Mouse (Mus musculus) erythroblast, adult 5-6 weeks (primary cell): ENCODE results near the gene Rad18. TPM values are rescaled to one million over a fixed set of nuclear protein-coding genes. Genes with fewer than 3 reads are reported as not detected.
"Not testable (repeated sequence)": the region's sequence is repeated elsewhere in the genome, so short reads cannot be mapped to it uniquely, and the experiment has no call there.

Source experiments
- ATAC-seq: replicated peaks from 2 replicates; pipeline ENCODE4 v1.8.0; 2016; ENCODE audit warnings: moderate number of reproducible peaks, mild to moderate bottlenecking, moderate TSS enrichment, inconsistent platforms; ENCODE audit not compliant: poor library complexity, low FRiP score, severe bottlenecking
- total RNA-seq, 2 experiments: library from RNA; stranded (forward) in 1 of 2; stranded (reverse) in 1 of 2; fragments of 150-400 nt in 1 of 2; fragments of 200-764, 138-1000 nt in 1 of 2; gene quantifications; 2 replicates each; pipeline versions ENCODE4 v1.2.3 to v1.2.4; 2015 to 2017; ENCODE audit warnings: low replicate concordance in 2 of 2

Rad18 gene
- total RNA-seq (2015; ENCODE audit: low replicate concordance) (21.1 and 36.9 TPM in 2 replicates), total RNA-seq (2017; ENCODE audit: low replicate concordance) (30.2 and 30.7 TPM in 2 replicates)

- ATAC-seq, result peak; percentile 93
Observed at GRCm38 (mm10) chr6:112696056-112696950, at the start of gene Rad18. Gene Rad18, minus strand, starts transcription at chr6:112696686.

GRCm38 (mm10) chr6:112742297-112742696, 45.8 kb upstream of the Rad18 start:
- no peak for ATAC-seq

GRCm38 (mm10) chr6:112741766-112742165, 45.3 kb upstream of the Rad18 start:
- ATAC-seq, result no peak

GRCm38 (mm10) chr6:112739635-112740034, 43.1 kb upstream of the Rad18 start:
- no peak for ATAC-seq

GRCm38 (mm10) chr6:112738924-112739323, 42.4 kb upstream of the Rad18 start:
- ATAC-seq, result no peak

- no peak for ATAC-seq
Observed at GRCm38 (mm10) chr6:112736471-112736870, 40.0 kb upstream of the Rad18 start.

- ATAC-seq, result no peak
Observed at GRCm38 (mm10) chr6:112735054-112735453, 38.6 kb upstream of the Rad18 start.

- ATAC-seq, result no peak
Observed at GRCm38 (mm10) chr6:112733942-112734341, 37.5 kb upstream of the Rad18 start.

- ATAC-seq, result no peak
Observed at GRCm38 (mm10) chr6:112732434-112732833, 35.9 kb upstream of the Rad18 start.

GRCm38 (mm10) chr6:112731386-112731785, 34.9 kb upstream of the Rad18 start:
- ATAC-seq, result no peak

GRCm38 (mm10) chr6:112728760-112729422, 32.4 kb upstream of the Rad18 start:
- ATAC-seq, result no peak

GRCm38 (mm10) chr6:112725468-112725867, 29.0 kb upstream of the Rad18 start:
- no peak for ATAC-seq

GRCm38 (mm10) chr6:112720409-112721080, 24.1 kb upstream of the Rad18 start:
- no peak for ATAC-seq

GRCm38 (mm10) chr6:112719983-112720382, 23.5 kb upstream of the Rad18 start:
- no peak for ATAC-seq

- no peak for ATAC-seq
Observed at GRCm38 (mm10) chr6:112717168-112717567, 20.7 kb upstream of the Rad18 start.

GRCm38 (mm10) chr6:112713951-112714350, 17.5 kb upstream of the Rad18 start:
- no peak for ATAC-seq

GRCm38 (mm10) chr6:112702296-112702695, 5.8 kb upstream of the Rad18 start:
- ATAC-seq, result not testable (repeated sequence)

- no peak for ATAC-seq
Observed at GRCm38 (mm10) chr6:112700392-112700791, 3.9 kb upstream of the Rad18 start.

GRCm38 (mm10) chr6:112699115-112699514, 2.6 kb upstream of the Rad18 start:
- ATAC-seq, result no peak

GRCm38 (mm10) chr6:112694492-112694891, 2.0 kb downstream of the Rad18 start:
- ATAC-seq, result no peak
